Mouse (Mus musculus) limb, embryonic 14.5 days (tissue): ENCODE measurements at regions not wholly inside any gene's neighbourhood (a gene's known extent, or its start where the extent isn't known, plus 50 kb on each side); places are given as distances from the start of the nearest gene placed in this dataset.
"Not testable (repeated sequence)": the region's sequence is repeated elsewhere in the genome, so short reads cannot be mapped to it uniquely, and the experiment has no call there.

Experiments used
- ATAC-seq: fragments of 200-750 bp; cut with Nextera tagmentation; 2 replicates; pipeline ENCODE4 v1.8.0; 2017; ENCODE audit warnings: low read depth, moderate number of reproducible peaks, moderate TSS enrichment; ENCODE audit not compliant: low FRiP score
- DNase-seq: peaks from one replicate; pipeline ENCODE4 v3.0.0-alpha.2; 2015; ENCODE audit warnings: low spot score
- H3K27ac ChIP-seq: fragments of 300-500 bp; sonication (generic); replicated peaks from 2 replicates; pipeline ENCODE4 v1.5.1; 2014; ENCODE audit warnings: low read depth, mild to moderate bottlenecking, low read length, moderate library complexity, mixed read lengths
- H3K27me3 ChIP-seq: fragments of 300-500 bp; sonication (generic); 2 replicates; pipeline ENCODE4 v1.6.1; 2014; ENCODE audit warnings: low read length, mixed read lengths; ENCODE audit not compliant: control insufficient read depth, insufficient read depth
- H3K36me3 ChIP-seq: fragments of 300-500 bp; sonication (generic); 2 replicates; pipeline ENCODE4 v1.6.1; 2014; ENCODE audit warnings: mild to moderate bottlenecking, low read length, moderate library complexity, mixed read lengths; ENCODE audit not compliant: control insufficient read depth, insufficient read depth
- H3K4me1 ChIP-seq: fragments of 300-500 bp; sonication (generic); 2 replicates; pipeline ENCODE4 v1.6.1; 2014; ENCODE audit warnings: antibody characterized with exemption, low read length, mixed read lengths; ENCODE audit not compliant: control insufficient read depth, insufficient read depth
- H3K4me2 ChIP-seq: fragments of 300-500 bp; sonication (generic); replicated peaks from 2 replicates; pipeline ENCODE4 v1.6.1; 2014; ENCODE audit warnings: low read depth, mild to moderate bottlenecking, low read length, moderate library complexity; ENCODE audit not compliant: severe bottlenecking
- H3K4me3 ChIP-seq: fragments of 300-500 bp; sonication (generic); replicated peaks from 2 replicates; pipeline ENCODE4 v1.5.1; 2014; ENCODE audit warnings: low read length
- H3K9ac ChIP-seq: fragments of 300-500 bp; sonication (generic); 2 replicates; pipeline ENCODE4 v1.6.1; 2014; ENCODE audit warnings: mild to moderate bottlenecking, low read depth, low read length, moderate library complexity; ENCODE audit not compliant: severe bottlenecking
- H3K9me3 ChIP-seq: fragments of 300-500 bp; sonication (generic); 2 replicates; pipeline ENCODE4 v1.6.1; 2016; ENCODE audit warnings: low read length; ENCODE audit not compliant: control insufficient read depth
- POLR2A ChIP-seq: fragments of 200-500 bp; IDR thresholded peaks from 2 replicates; pipeline ENCODE4 v1.8.0; 2012; ENCODE audit warnings: inconsistent platforms, mild to moderate bottlenecking, moderate library complexity, borderline replicate concordance; ENCODE audit not compliant: insufficient read depth, insufficient read length; ENCODE audit errors: extremely low read depth
- whole genome bisulfite sequencing: fragments of 180-500 bp; shearing (Covaris S2); extraction: QIAGEN DNeasy Blood & Tissue Kit; methylation state at CpG from one replicate; pipeline ENCODE4 v1.1.7; 2014; 5-methylcytosine and 5-hydroxymethylcytosine counted together

DNA sequence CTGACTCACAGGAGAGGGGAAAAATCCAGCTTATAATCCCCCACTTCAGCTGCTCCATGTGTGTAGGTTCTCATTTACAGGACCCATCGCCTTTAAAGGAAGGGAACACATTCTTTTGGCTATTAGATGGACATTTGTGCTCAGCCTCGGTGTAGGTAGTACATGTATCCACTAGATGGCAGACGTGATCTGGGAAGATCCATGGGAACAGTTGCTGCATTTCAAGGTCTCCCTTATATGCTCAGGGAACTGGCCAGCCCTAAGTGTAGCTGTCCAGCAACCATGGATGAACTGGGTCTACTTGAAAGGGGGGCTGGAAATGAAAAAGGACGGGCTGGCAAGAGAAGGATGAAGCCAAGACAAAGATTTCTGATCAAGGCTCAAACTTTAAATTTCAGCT lies 124.0 kb downstream of the Akain1 start:
- H3K9me3 ChIP-seq: no peaks in the 10 kb centered on the region
- WGBS: 18% methylated on average over 4 of the region's 4 CpGs

DNA sequence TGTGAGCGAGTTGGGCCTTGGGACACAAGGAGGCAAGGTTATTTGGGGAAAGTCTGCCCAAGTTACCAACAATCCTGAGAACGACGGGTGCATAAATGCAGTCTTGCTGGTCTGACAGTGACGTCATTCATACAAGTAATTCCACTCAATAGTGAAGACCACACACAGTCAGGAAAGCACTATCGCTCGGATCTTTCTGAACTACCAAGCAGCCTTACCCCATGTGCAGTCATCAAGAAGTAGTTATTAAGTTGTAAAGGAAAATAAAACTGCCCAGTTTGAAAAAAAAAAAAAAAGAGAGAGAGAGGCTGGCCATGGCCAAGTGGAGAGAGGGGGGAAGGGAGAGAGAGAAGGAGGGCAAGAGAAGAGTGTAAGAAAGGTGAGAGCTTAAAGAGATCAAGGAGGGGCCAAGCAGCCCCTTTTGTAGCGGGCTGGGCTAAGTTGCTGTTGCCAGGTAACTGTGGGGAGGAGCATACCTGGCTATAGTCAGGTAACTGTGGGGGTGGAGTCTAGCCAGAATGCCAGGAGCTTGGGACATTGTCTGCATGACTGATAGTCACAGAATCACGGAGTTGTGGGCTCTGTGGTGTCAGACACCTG lies 132.0 kb downstream of the Akain1 start:
- H3K4me3 ChIP-seq, H3K4me1 ChIP-seq, H3K4me2 ChIP-seq, H3K27me3 ChIP-seq, DNase-seq, H3K9ac ChIP-seq, H3K36me3 ChIP-seq, H3K9me3 ChIP-seq, ATAC-seq, H3K27ac ChIP-seq: not testable (repeated sequence)
- WGBS: 48% methylated on average over 8 of the region's 8 CpGs

More for the DNA sequence above, 124.0 kb downstream of the Akain1 start:
- no peaks in the 10 kb centered on the region for H3K4me1 ChIP-seq
- DNase-seq (peak; percentile 78), ATAC-seq (peak; percentile 50; the same call in 1 of the 2 replicates)
- no peaks in the 10 kb centered on the region for H3K36me3 ChIP-seq
- H3K27ac ChIP-seq: no peak overlapping the region
- H3K4me3 ChIP-seq: no peak overlapping the region
- no peak overlapping the region for H3K9ac ChIP-seq
- no peak for TF ChIP-seq POLR2A
- H3K27me3 ChIP-seq: no peaks in the 10 kb centered on the region
- H3K4me2 ChIP-seq: no peak overlapping the region

DNA sequence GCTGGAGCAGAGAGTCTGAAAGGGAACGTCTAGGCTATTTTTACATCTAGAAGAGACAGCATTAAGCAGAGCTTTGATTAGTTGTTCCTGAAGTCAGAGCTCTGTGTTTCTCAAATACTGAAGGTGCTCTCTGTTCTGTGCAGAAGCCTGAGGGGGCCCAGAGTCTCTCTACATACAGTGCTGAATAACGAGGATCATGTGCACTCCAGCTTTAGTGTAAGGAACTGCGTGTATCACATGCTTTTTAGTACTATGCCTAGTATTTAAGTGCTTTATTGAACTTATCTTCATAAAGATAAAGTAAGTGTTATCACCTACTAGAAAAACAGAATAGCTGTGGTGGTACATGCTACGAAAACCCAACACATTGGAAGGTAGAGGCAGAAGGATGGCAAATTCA lies 151.4 kb downstream of the Akain1 start:
- Histone ChIP-seq H3K4me2 (no peak overlapping the region), H3K9ac (no peak overlapping the region), H3K4me1 (no peaks in the 10 kb centered on the region), H3K27ac (no peak overlapping the region), H3K4me3 (no peak overlapping the region), H3K36me3 (no peaks in the 10 kb centered on the region), H3K27me3 (no peaks in the 10 kb centered on the region), H3K9me3 (no peaks in the 10 kb centered on the region)
- WGBS: 64% methylated on average over 4 of the region's 4 CpGs
- no peak for ATAC-seq
- TF ChIP-seq POLR2A: no peak
- DNase-seq: no peak

DNA sequence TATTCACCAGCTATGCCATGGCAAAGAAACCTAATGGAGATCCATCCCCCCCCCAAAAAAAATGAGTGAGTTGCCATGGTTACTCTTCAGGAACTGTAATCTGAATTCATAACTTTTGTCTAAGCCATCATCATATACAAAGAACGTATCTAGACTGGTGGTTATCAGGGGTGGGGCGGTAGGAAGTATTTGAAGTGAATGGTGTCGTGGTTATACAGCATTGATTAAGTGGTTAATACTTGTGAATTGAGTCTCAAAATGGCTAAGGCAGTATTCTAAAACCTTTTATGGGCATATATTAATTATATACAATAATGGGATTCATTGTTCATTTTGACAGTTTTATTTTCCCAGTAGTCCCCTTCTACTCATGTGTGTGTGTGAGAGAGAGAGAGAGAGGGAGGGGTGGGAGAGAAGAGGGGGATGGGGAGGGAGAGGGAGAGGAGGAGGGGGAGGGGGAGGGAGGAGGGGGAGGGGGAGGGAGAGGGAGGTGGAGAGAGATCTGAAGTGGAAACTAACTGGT lies 158.7 kb downstream of the Akain1 start:
- Histone ChIP-seq H3K27me3 (no peaks in the 10 kb centered on the region), H3K36me3 (no peaks in the 10 kb centered on the region), H3K4me2 (no peak overlapping the region), H3K4me3 (no peak overlapping the region), H3K27ac (no peak overlapping the region), H3K9me3 (no peaks in the 10 kb centered on the region), H3K4me1 (no peaks in the 10 kb centered on the region), H3K9ac (no peak overlapping the region)
- DNase-seq (no peak), ATAC-seq (no peak)
- WGBS: 82% methylated on average over 3 of the region's 3 CpGs
- no peak for TF ChIP-seq POLR2A

DNA sequence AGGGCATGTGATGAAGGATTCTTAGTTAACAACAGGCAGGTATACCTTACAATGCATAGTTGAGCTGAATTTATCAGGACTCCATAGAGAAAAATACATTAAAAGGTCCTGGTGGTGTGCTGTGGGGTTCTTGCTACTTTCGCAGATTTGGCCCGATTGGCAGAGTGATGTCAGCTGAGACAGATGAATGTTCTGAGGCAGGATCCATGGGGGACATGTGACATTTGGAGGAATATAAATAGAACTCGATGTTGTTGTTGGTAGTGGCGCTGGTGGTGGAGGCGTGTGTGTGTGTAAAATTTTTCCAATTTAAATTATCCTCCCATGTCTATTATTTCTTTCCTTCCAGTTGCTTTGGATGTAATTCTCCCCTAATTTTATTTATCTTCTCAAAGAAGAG lies 159.3 kb downstream of the Akain1 start:
- Histone ChIP-seq H3K9me3 (no peaks in the 10 kb centered on the region), H3K4me3 (no peak overlapping the region), H3K27me3 (no peaks in the 10 kb centered on the region), H3K4me2 (no peak overlapping the region), H3K9ac (no peak overlapping the region), H3K27ac (no peak overlapping the region), H3K4me1 (no peaks in the 10 kb centered on the region), H3K36me3 (no peaks in the 10 kb centered on the region)
- no peak for TF ChIP-seq POLR2A
- 94% methylated on average over 5 of the region's 5 CpGs for WGBS
- ATAC-seq: no peak
- no peak for DNase-seq

DNA sequence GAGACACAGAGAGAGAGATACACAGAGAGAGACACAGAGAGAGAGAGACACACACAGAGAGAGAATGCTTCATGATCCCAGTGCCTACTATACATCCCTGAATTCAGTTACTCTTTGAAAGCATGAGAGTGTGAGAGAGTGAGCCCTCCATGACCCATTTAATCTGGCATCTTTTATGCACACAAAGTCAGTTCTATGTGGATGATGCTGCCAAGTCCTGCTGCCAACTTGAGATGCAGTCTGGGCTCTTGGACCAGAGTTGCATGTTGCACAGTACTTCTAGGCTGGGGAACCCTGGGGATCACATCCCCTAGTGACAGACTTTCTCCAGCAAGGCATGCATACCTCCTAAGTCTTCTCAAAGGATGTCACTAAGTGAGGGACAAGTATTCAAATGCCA lies 164.5 kb downstream of the Akain1 start:
- DNase-seq (no peak), ATAC-seq (no peak)
- H3K4me2 ChIP-seq: no peak overlapping the region
- no peaks in the 10 kb centered on the region for H3K36me3 ChIP-seq
- no peak overlapping the region for H3K9ac ChIP-seq
- no peaks in the 10 kb centered on the region for H3K4me1 ChIP-seq
- H3K9me3 ChIP-seq: no peaks in the 10 kb centered on the region
- no peaks in the 10 kb centered on the region for H3K27me3 ChIP-seq
- H3K4me3 ChIP-seq: no peak overlapping the region
- H3K27ac ChIP-seq: no peak overlapping the region
- no peak for TF ChIP-seq POLR2A
